Mouse (Mus musculus) neural tube, embryonic 14.5 days (tissue): Measurements from ENCODE around the gene Kcnk13. TPM values are rescaled to one million over a fixed set of nuclear protein-coding genes. Genes with fewer than 3 reads are reported as not detected.
"Not testable (repeated sequence)": the region's sequence is repeated elsewhere in the genome, so short reads cannot be mapped to it uniquely, and the experiment has no call there.

Experiments
- ATAC-seq: fragments of 200-750 bp; cut with Nextera tagmentation; 2 replicates; pipeline ENCODE4 v1.8.0; 2017; ENCODE audit warnings: low read depth, mild to moderate bottlenecking, moderate TSS enrichment, moderate library complexity
- H3K27ac ChIP-seq: fragments of 300-500 bp; sonication (generic); 2 replicates; pipeline ENCODE4 v1.5.1; 2014; ENCODE audit warnings: low read depth, mild to moderate bottlenecking, control low read depth, low read length, moderate library complexity, mixed read lengths
- H3K27me3 ChIP-seq: fragments of 300-500 bp; sonication (generic); 2 replicates; pipeline ENCODE4 v1.6.1; 2014; ENCODE audit warnings: low read length; ENCODE audit not compliant: control insufficient read depth, insufficient read depth
- H3K36me3 ChIP-seq: fragments of 300-500 bp; sonication (generic); 2 replicates; pipeline ENCODE4 v1.6.1; 2014; ENCODE audit warnings: low read length, mixed read lengths; ENCODE audit not compliant: control insufficient read depth, insufficient read depth
- H3K4me1 ChIP-seq: fragments of 300-500 bp; sonication (generic); 2 replicates; pipeline ENCODE4 v1.6.1; 2014; ENCODE audit warnings: low read length; ENCODE audit not compliant: control insufficient read depth, insufficient read depth
- H3K4me2 ChIP-seq: fragments of 300-500 bp; sonication (generic); 2 replicates; pipeline ENCODE4 v1.6.1; 2014; ENCODE audit warnings: mild to moderate bottlenecking, low read depth, low read length, control low read depth
- H3K4me3 ChIP-seq: fragments of 300-500 bp; sonication (generic); 2 replicates; pipeline ENCODE4 v1.5.1; 2014; ENCODE audit warnings: low read depth, low read length, control low read depth, mixed read lengths
- H3K9ac ChIP-seq: fragments of 300-500 bp; sonication (generic); replicated peaks from 2 replicates; pipeline ENCODE4 v1.6.1; 2014; ENCODE audit warnings: low read depth, mild to moderate bottlenecking, control low read depth, low read length, mixed read lengths
- H3K9me3 ChIP-seq: fragments of 300-500 bp; sonication (generic); 2 replicates; pipeline ENCODE4 v1.6.1; 2016; ENCODE audit warnings: low read length; ENCODE audit not compliant: control insufficient read depth
- WGBS: fragments of 180-500 bp; shearing (Covaris S2); extraction: QIAGEN DNeasy Blood & Tissue Kit; methylation state at CpG from one replicate; pipeline ENCODE4 v1.1.7; 2014; 5-methylcytosine and 5-hydroxymethylcytosine counted together
- polyA plus RNA-seq: library from polyadenylated mRNA; unstranded; fragments of >200 nt; fragmentation: Nextera tagmentation; extraction: Ambion mirVana; gene quantifications from 2 replicates; pipeline ENCODE4 v1.2.1, GENCODE M21; 2014

The Kcnk13 gene
- polyA plus RNA-seq, 1 experiment from 2014 or later: 0.40 TPM

DNA sequence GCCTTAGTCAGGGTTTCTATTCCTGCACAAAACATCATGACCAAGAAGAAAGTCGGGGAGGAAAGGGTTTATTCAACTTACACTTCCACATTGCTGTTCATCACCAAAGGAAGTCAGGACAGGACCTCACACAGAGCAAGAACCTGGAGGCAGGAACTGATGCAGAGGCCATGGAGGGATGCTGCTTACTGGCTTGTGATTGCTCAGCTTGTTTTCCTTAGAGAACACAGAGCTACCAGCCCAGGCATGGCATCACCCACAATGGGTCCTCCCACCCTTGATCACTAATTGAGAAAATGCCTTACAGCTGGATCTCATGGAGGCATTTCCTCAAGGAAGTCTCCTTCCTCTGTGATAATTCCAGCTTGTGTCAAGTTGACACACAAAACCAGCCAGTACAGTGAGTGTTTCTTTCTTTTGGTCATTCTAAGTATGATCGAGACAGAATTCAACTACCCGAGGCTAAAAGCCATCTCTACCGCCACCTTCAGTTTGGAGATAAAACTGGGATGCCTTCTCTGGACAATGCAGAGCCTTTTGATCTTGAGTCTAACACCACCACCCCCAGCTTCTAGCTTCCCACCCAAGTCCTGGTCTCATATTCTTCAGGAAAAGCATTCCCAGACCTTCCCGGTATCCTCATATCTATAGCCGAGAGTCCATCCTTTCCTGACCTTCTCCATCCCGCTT, 7.1 kb downstream of the Kcnk13 start:
- 79% methylated on average over 7 of the region's 7 CpGs for WGBS
- peaks cover 23% of the 10 kb centered on the region for H3K27me3 ChIP-seq
- ATAC-seq: not testable (repeated sequence)

DNA sequence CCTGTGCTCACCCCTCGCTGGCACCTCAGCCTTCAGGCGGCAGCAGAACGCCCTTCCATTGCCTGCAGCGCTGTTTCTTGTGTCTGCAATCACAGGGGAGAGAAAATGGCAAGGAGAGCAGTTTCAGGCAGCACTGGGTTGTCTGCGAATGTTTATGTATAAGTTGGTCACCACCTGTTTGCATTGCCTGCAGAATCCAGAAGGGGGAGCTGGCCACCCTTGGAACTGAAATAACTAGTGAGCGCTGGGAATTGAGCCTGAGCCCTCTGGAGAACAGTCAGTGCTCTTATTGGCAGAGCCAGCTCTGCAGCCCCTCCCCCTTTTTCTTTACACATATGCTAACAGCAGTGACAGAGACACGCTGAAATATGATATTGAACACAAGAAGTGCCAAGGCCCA, 8.5 kb downstream of the Kcnk13 start:
- Histone ChIP-seq H3K4me3 (no peak overlapping the region), H3K4me2 (no peak overlapping the region), H3K27me3 (peaks cover 11% of the 10 kb centered on the region), H3K9me3 (no peaks in the 10 kb centered on the region), H3K9ac (no peak overlapping the region), H3K4me1 (no peaks in the 10 kb centered on the region), H3K27ac (no peak overlapping the region), H3K36me3 (no peaks in the 10 kb centered on the region)
- no peak for ATAC-seq
- 59% methylated on average over 7 of the region's 7 CpGs for WGBS

More for the DNA sequence above, 7.1 kb downstream of the Kcnk13 start:
- not testable (repeated sequence) for H3K4me3 ChIP-seq, H3K27ac ChIP-seq, H3K4me1 ChIP-seq, H3K4me2 ChIP-seq, H3K36me3 ChIP-seq, H3K9ac ChIP-seq, H3K9me3 ChIP-seq

DNA sequence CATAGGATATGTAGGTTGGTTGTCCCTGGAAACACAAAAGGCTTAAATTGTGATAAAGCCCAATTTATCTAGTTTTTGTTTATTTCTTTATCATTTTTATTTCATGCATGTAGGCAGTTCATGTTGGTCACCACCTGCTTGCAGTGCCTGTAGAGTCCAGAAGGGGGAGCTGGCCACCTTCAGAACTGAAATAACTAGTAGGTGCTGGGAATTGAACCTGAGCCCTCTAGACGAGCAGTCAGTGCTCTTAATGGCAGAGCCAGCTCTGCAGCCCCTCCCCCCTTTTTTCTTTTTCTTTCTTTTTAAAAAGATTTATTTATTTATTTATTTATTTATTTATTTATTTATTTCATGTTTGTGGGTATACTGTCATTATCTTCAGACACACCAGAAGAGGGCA, 9.4 kb downstream of the Kcnk13 start:
- WGBS: 86% methylated on average over 1 of the region's 1 CpGs
- Histone ChIP-seq H3K9me3 (no peaks in the 10 kb centered on the region), H3K36me3 (no peaks in the 10 kb centered on the region), H3K9ac (no peak overlapping the region), H3K4me3 (no peak overlapping the region), H3K4me1 (no peaks in the 10 kb centered on the region), H3K27me3 (peaks cover 4% of the 10 kb centered on the region), H3K4me2 (no peak overlapping the region), H3K27ac (no peak overlapping the region)
- no peak for ATAC-seq

DNA sequence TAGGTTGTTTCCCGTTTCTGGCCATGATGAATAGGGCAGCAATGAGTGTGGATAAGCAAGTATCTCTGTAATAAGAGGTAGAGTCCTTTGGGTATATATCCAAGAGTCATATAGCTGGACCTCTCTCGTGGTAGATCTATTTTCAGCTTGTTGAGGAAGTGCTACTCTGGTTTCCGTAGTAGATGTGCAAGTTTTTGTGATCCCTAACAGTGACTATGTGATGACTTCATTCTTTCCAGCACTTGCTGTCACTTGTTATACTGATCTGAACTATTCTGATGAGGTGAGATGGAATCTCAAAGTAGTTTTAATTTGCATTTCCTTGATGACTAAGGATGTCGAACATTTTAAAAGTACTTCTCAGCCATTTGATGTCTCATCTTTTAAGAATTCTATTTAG, 15.2 kb downstream of the Kcnk13 start:
- no peaks in the 10 kb centered on the region for H3K4me1 ChIP-seq
- H3K4me3 ChIP-seq: no peak overlapping the region
- no peaks in the 10 kb centered on the region for H3K36me3 ChIP-seq
- WGBS: 88% methylated on average over 4 of the region's 4 CpGs
- ATAC-seq: no peak
- H3K27ac ChIP-seq: no peak overlapping the region
- no peaks in the 10 kb centered on the region for H3K27me3 ChIP-seq
- H3K4me2 ChIP-seq: no peak overlapping the region
- no peaks in the 10 kb centered on the region for H3K9me3 ChIP-seq
- no peak overlapping the region for H3K9ac ChIP-seq

DNA sequence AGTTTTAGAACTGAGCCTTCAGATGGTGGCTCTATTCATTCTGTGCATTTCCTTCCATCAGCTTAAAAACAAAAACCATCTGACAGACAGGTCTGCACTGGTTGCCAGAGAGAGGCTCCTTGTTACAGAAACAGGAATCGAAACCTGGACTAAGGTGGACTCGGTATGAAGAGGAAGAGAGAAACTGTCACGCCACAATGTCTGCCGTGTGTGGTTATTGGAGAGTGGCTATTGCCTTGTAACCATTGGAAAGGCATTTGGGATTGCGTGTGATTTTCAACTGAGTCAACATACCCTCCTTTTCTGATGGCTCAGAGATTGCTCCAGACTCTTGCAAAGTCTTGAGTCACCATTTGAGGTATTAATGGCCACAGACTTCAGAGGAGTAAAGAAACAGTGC, 22.5 kb downstream of the Kcnk13 start:
- Histone ChIP-seq H3K9ac (no peak overlapping the region), H3K27me3 (no peaks in the 10 kb centered on the region), H3K4me3 (no peak overlapping the region), H3K4me2 (no peak overlapping the region), H3K36me3 (no peaks in the 10 kb centered on the region), H3K4me1 (no peaks in the 10 kb centered on the region), H3K27ac (no peak overlapping the region), H3K9me3 (no peaks in the 10 kb centered on the region)
- WGBS: 93% methylated on average over 5 of the region's 5 CpGs
- no peak for ATAC-seq

DNA sequence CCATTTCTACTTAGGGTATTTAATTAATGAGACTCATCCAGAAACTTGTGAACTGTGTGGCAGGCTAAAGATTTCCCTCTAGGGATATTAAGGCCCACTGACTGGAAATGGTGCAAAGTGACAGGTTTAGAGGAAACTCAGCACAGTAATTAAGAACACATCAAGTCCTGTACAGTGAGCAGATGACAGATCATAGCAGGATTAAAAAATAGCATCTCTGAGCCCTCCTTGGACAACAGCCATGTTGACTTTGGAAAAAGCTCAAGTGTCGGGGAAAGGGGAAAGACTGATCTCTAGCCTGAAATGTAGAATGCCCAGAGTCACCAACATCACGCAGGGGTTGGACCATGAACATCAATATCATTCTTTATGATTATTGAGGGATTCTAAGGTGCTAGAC, 23.8 kb downstream of the Kcnk13 start:
- 89% methylated on average over 2 of the region's 2 CpGs for WGBS
- ATAC-seq: no peak
- H3K27ac ChIP-seq: no peak overlapping the region
- no peaks in the 10 kb centered on the region for H3K9me3 ChIP-seq
- no peaks in the 10 kb centered on the region for H3K27me3 ChIP-seq
- no peaks in the 10 kb centered on the region for H3K36me3 ChIP-seq
- no peak overlapping the region for H3K9ac ChIP-seq
- no peak overlapping the region for H3K4me2 ChIP-seq
- H3K4me3 ChIP-seq: no peak overlapping the region
- no peaks in the 10 kb centered on the region for H3K4me1 ChIP-seq

DNA sequence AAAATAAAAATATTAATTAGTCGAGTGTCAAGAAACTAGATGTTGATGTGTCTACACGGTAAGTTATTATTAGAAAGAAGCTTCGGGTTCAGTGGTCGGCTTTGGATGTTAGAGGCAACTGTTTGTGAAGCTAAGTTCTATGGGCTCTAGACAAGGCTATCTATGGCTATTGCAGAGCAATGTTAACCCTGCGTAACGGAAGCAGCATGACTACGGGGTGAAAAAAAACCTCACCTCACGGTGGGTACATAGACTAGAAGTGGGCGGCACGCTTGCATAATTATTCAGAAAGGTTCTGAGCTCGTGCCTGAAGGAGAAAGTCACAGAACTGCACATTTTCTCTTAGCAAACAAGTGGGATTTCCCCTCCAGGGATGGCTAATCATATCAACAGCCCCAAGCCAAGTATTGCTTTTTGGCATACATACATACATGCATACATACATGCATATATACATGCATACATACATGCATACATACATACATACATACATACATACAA, 28.1 kb downstream of the Kcnk13 start:
- no peaks in the 10 kb centered on the region for H3K36me3 ChIP-seq
- H3K9ac ChIP-seq: no peak overlapping the region
- no peak overlapping the region for H3K27ac ChIP-seq
- 92% methylated on average over 11 of the region's 11 CpGs for WGBS
- no peaks in the 10 kb centered on the region for H3K4me1 ChIP-seq
- H3K27me3 ChIP-seq: no peaks in the 10 kb centered on the region
- ATAC-seq: no peak
- H3K4me3 ChIP-seq: no peak overlapping the region
- no peaks in the 10 kb centered on the region for H3K9me3 ChIP-seq
- H3K4me2 ChIP-seq: no peak overlapping the region

DNA sequence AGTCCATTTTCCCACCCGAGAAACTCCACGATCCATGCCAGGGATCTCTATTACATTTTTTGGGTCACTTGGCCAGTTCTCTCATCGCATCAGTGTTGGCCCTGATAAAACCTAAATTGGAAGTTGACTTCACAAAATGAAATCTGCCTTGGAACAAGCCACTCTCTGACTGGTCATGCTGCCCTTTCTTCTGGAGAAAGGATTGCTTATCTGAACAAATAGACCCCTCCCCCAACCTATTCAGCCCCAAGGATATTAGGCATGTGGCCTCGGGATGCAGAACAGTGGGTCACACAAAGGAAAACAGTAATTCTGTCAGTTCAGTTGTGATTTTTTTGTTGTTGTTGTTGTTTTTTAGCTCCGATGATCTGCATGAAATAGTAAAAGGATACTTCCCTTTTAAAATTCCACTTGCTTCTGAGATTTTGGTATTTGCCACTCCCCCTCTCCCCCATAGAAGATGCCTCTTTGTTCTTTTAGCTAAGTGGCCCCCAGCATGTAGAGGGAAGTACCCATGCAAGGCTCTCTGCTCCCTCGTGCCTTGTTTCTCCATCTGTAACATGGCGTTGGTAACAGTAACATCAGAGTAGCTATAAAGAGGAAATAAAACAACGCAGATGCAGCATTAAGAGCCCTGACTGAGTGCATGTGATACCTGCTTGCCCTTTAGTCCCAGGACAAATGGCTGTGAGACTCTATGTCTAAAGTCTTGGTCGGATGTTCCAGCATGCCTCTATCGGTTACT, 29.0 kb downstream of the Kcnk13 start:
- H3K4me2 ChIP-seq: no peak overlapping the region
- no peaks in the 10 kb centered on the region for H3K4me1 ChIP-seq
- H3K27me3 ChIP-seq: no peaks in the 10 kb centered on the region
- no peak overlapping the region for H3K27ac ChIP-seq
- no peaks in the 10 kb centered on the region for H3K36me3 ChIP-seq
- no peak overlapping the region for H3K4me3 ChIP-seq
- WGBS: 67% methylated on average over 10 of the region's 10 CpGs
- H3K9ac ChIP-seq: no peak overlapping the region
- H3K9me3 ChIP-seq: no peaks in the 10 kb centered on the region
- ATAC-seq: no peak

DNA sequence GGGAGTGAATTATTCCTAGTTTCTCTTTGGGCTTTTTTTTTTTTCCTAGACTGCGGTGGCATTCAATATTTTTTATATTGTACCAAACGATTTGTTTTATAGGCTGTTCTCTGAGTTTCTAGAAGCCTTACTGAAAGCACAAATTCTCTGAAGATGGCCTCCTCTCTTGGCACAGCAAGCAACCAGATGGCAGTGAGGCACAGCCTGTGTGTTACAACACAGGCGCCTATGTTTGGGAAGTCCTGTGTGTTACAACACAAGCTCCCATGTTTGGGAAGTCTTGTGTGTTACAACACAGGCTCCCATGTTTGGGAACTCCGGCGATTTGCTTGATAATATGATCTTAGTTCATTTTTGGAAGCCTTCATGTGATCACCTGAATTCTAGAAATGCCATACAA, 31.7 kb downstream of the Kcnk13 start:
- Histone ChIP-seq H3K27ac (no peak overlapping the region), H3K9ac (no peak overlapping the region), H3K9me3 (no peaks in the 10 kb centered on the region), H3K36me3 (no peaks in the 10 kb centered on the region), H3K27me3 (no peaks in the 10 kb centered on the region), H3K4me3 (no peak overlapping the region), H3K4me2 (no peak overlapping the region), H3K4me1 (no peaks in the 10 kb centered on the region)
- 90% methylated on average over 5 of the region's 5 CpGs for WGBS
- no peak for ATAC-seq
